Mouse (Mus musculus): ENCODE results near the gene Fstl3. TPM values are rescaled to one million over a fixed set of nuclear protein-coding genes. Genes with fewer than 3 reads are reported as not detected.

Fstl3 gene
- polyA plus RNA-seq, 1 experiment = 5.8 TPM

- DNase-seq (ENCODE audit: low read depth in 1 of 2, low spot score in 2 of 2) = no peak
- Histone ChIP-seq H3K4me3 (ENCODE audit: extremely low read depth, insufficient read depth, insufficient read length) (no peak overlapping the region), H3K36me3 (ENCODE audit: control insufficient read depth, insufficient read depth, low read length) (peaks cover 65% of the 10 kb centered on the region), H3K27me3 (ENCODE audit: control insufficient read depth, insufficient read depth, low read length) (no peaks in the 10 kb centered on the region), H3K4me1 (ENCODE audit: control insufficient read depth, insufficient read depth, insufficient read length) (no peaks in the 10 kb centered on the region), H3K27ac (ENCODE audit: insufficient read depth, low read length) (no peak overlapping the region)
- WGBS = 92% methylated on average over 14 of the region's 14 CpGs
- TF ChIP-seq CTCF (IDR thresholded peaks at IDR 0.05; ENCODE audit: extremely low read depth, insufficient read depth, insufficient read length, insufficient replicate concordance) (no peak), POLR2A (IDR thresholded peaks at IDR 0.05; ENCODE audit: low read depth, low read length) (no peak)
Measured at GRCm38 (mm10) chr10:79736706-79737105, 40.4 kb upstream of the Fstl3 start.

- H3K27ac ChIP-seq (ENCODE audit: insufficient read depth, low read length) = no peak overlapping the region
- whole genome bisulfite sequencing = 95% methylated on average over 10 of the region's 10 CpGs
- no peaks in the 10 kb centered on the region for H3K4me1 ChIP-seq (ENCODE audit: control insufficient read depth, insufficient read depth, insufficient read length)
- peaks cover 70% of the 10 kb centered on the region for H3K36me3 ChIP-seq (ENCODE audit: control insufficient read depth, insufficient read depth, low read length)
- TF ChIP-seq POLR2A (IDR thresholded peaks at IDR 0.05; ENCODE audit: low read depth, low read length) (no peak), CTCF (IDR thresholded peaks at IDR 0.05; ENCODE audit: extremely low read depth, insufficient read depth, insufficient read length, insufficient replicate concordance) (peak; percentile 40; the same call in 1 of the 2 replicates)
- DNase-seq (ENCODE audit: low read depth in 1 of 2, low spot score in 2 of 2) = no peak
- no peak overlapping the region for H3K4me3 ChIP-seq (ENCODE audit: extremely low read depth, insufficient read depth, insufficient read length)
- H3K27me3 ChIP-seq (ENCODE audit: control insufficient read depth, insufficient read depth, low read length) = no peaks in the 10 kb centered on the region
Measured at GRCm38 (mm10) chr10:79738259-79738658, 38.8 kb upstream of the Fstl3 start.

GRCm38 (mm10) chr10:79739234-79739633, 37.8 kb upstream of the Fstl3 start:
- peaks cover 69% of the 10 kb centered on the region for H3K36me3 ChIP-seq (ENCODE audit: control insufficient read depth, insufficient read depth, low read length)
- H3K4me3 ChIP-seq (ENCODE audit: extremely low read depth, insufficient read depth, insufficient read length) = no peak overlapping the region
- no peaks in the 10 kb centered on the region for H3K27me3 ChIP-seq (ENCODE audit: control insufficient read depth, insufficient read depth, low read length)
- DNase-seq (ENCODE audit: low read depth in 1 of 2, low spot score in 2 of 2) = no peak
- no peak for TF ChIP-seq POLR2A (IDR thresholded peaks at IDR 0.05; ENCODE audit: low read depth, low read length)
- no peak for TF ChIP-seq CTCF (IDR thresholded peaks at IDR 0.05; ENCODE audit: extremely low read depth, insufficient read depth, insufficient read length, insufficient replicate concordance)
- H3K27ac ChIP-seq (ENCODE audit: insufficient read depth, low read length) = no peak overlapping the region
- 95% methylated on average over 28 of the region's 28 CpGs for WGBS
- no peaks in the 10 kb centered on the region for H3K4me1 ChIP-seq (ENCODE audit: control insufficient read depth, insufficient read depth, insufficient read length)

DNA sequence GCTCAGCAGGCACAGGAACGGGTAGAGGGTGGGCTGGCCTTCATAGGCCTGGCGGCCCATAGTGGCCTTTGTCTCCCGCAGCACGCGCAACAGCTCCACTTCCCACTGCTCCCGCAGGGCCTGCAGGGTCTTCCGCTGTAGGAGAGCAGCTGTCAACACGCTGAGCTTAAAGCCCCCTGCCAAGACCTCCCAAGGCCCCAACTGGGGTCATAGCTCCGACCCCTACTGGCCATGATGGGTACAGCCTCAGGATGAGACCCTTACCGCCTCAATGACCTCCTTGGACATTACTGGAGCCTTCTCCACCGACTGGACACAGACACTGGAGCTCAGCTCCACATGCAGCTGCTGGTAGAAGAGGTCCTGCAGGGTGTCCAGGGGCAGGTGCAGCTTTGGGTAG, 36.2 kb upstream of the Fstl3 start:
- 92% methylated on average over 11 of the region's 11 CpGs for WGBS
- H3K27ac ChIP-seq (ENCODE audit: insufficient read depth, low read length) = no peak overlapping the region
- no peak overlapping the region for H3K4me3 ChIP-seq (ENCODE audit: extremely low read depth, insufficient read depth, insufficient read length)
- DNase-seq (ENCODE audit: low read depth in 1 of 2, low spot score in 2 of 2) = no peak
- TF ChIP-seq POLR2A (IDR thresholded peaks at IDR 0.05; ENCODE audit: low read depth, low read length) (no peak), CTCF (IDR thresholded peaks at IDR 0.05; ENCODE audit: extremely low read depth, insufficient read depth, insufficient read length, insufficient replicate concordance) (no peak)
- H3K4me1 ChIP-seq (ENCODE audit: control insufficient read depth, insufficient read depth, insufficient read length) = no peaks in the 10 kb centered on the region
- peaks cover 59% of the 10 kb centered on the region for H3K36me3 ChIP-seq (ENCODE audit: control insufficient read depth, insufficient read depth, low read length)
- H3K27me3 ChIP-seq (ENCODE audit: control insufficient read depth, insufficient read depth, low read length) = no peaks in the 10 kb centered on the region

- no peaks in the 10 kb centered on the region for H3K27me3 ChIP-seq (ENCODE audit: control insufficient read depth, insufficient read depth, low read length)
- H3K36me3 ChIP-seq (ENCODE audit: control insufficient read depth, insufficient read depth, low read length) = peaks cover 37% of the 10 kb centered on the region
- H3K4me3 ChIP-seq (ENCODE audit: extremely low read depth, insufficient read depth, insufficient read length) = no peak overlapping the region
- TF ChIP-seq POLR2A (IDR thresholded peaks at IDR 0.05; ENCODE audit: low read depth, low read length) = no peak
- no peak for TF ChIP-seq CTCF (IDR thresholded peaks at IDR 0.05; ENCODE audit: extremely low read depth, insufficient read depth, insufficient read length, insufficient replicate concordance)
- no peak for DNase-seq (ENCODE audit: low read depth in 1 of 2, low spot score in 2 of 2)
- no peak overlapping the region for H3K27ac ChIP-seq (ENCODE audit: insufficient read depth, low read length)
- 86% methylated on average over 11 of the region's 11 CpGs for WGBS
- peaks cover 3% of the 10 kb centered on the region for H3K4me1 ChIP-seq (ENCODE audit: control insufficient read depth, insufficient read depth, insufficient read length)
Measured at GRCm38 (mm10) chr10:79743161-79743560, 33.9 kb upstream of the Fstl3 start.

- H3K27me3 ChIP-seq (ENCODE audit: control insufficient read depth, insufficient read depth, low read length) = no peaks in the 10 kb centered on the region
- H3K4me3 ChIP-seq (ENCODE audit: extremely low read depth, insufficient read depth, insufficient read length) = no peak overlapping the region
- H3K36me3 ChIP-seq (ENCODE audit: control insufficient read depth, insufficient read depth, low read length) = peaks cover 34% of the 10 kb centered on the region
- no peak overlapping the region for H3K27ac ChIP-seq (ENCODE audit: insufficient read depth, low read length)
- WGBS = 91% methylated on average over 15 of the region's 15 CpGs
- no peak for DNase-seq (ENCODE audit: low read depth in 1 of 2, low spot score in 2 of 2)
- peaks cover 3% of the 10 kb centered on the region for H3K4me1 ChIP-seq (ENCODE audit: control insufficient read depth, insufficient read depth, insufficient read length)
- no peak for TF ChIP-seq CTCF (IDR thresholded peaks at IDR 0.05; ENCODE audit: extremely low read depth, insufficient read depth, insufficient read length, insufficient replicate concordance)
- no peak for TF ChIP-seq POLR2A (IDR thresholded peaks at IDR 0.05; ENCODE audit: low read depth, low read length)
Measured at GRCm38 (mm10) chr10:79743650-79744365, 33.3 kb upstream of the Fstl3 start.

GRCm38 (mm10) chr10:79745411-79745810, 31.7 kb upstream of the Fstl3 start:
- no peak overlapping the region for H3K27ac ChIP-seq (ENCODE audit: insufficient read depth, low read length)

More at GRCm38 (mm10) chr10:79745411-79745810, 31.7 kb upstream of the Fstl3 start:
- Histone ChIP-seq H3K4me3 (ENCODE audit: extremely low read depth, insufficient read depth, insufficient read length) (no peak overlapping the region), H3K36me3 (ENCODE audit: control insufficient read depth, insufficient read depth, low read length) (peaks cover 19% of the 10 kb centered on the region), H3K4me1 (ENCODE audit: control insufficient read depth, insufficient read depth, insufficient read length) (peaks cover 3% of the 10 kb centered on the region), H3K27me3 (ENCODE audit: control insufficient read depth, insufficient read depth, low read length) (no peaks in the 10 kb centered on the region)
- DNase-seq (ENCODE audit: low read depth in 1 of 2, low spot score in 2 of 2) = no peak
- WGBS = 94% methylated on average over 3 of the region's 3 CpGs
- TF ChIP-seq CTCF (IDR thresholded peaks at IDR 0.05; ENCODE audit: extremely low read depth, insufficient read depth, insufficient read length, insufficient replicate concordance) = no peak
